Mouse (Mus musculus) ES-Bruce4 (cell line): ENCODE data around the gene Olfr622.

Experiments
- EP300 ChIP-seq: IDR thresholded peaks from 2 replicates; pipeline ENCODE4 v1.6.1; 2011; ENCODE audit warnings: low read depth, low read length; ENCODE audit not compliant: insufficient read depth
- POLR2A ChIP-seq: IDR thresholded peaks from one replicate; pipeline ENCODE4 v1.8.1; 2011; ENCODE audit warnings: low read length; ENCODE audit not compliant: insufficient read depth

GRCm38 (mm10) chr7:103682420-103682819 is 39.9 kb upstream of the Olfr622 start, which contains the start of gene Olfr625-ps1:
- no peak for TF ChIP-seq EP300
- TF ChIP-seq POLR2A = no peak
